ENCODE assay signal across 9 mouse cellular contexts in genomic region chr8:122497912-122498311, GRCm38 (mm10). TPM values are rescaled to one million over a fixed set of nuclear protein-coding genes. Genes with fewer than 3 reads are reported as not detected.
DNase-seq lines count a peak whose midpoint lies in the region; ATAC-seq and TF ChIP-seq lines count a peak whose summit lies in the region.
"Had no signal": no experiment of that assay in that cellular context is flagged by ENCODE, and none has a peak within 500 bp of the region (broad histone marks: within the 10 kb centered on the region; RNA-seq: fewer than 3 reads in every experiment).

No protein-coding gene starts in this region.

- no peak for TF ChIP-seq EP300 in stomach, postnatal 0 days (optimal IDR thresholded peaks at IDR 0.05)

- TF ChIP-seq CTCF in hindbrain, postnatal 0 days (IDR thresholded peaks at IDR 0.05; ENCODE audit: low read depth) = peak; percentile 46
- TF ChIP-seq CTCF in spleen, adult 2 months (IDR thresholded peaks at IDR 0.05; ENCODE audit: extremely low read depth, insufficient read depth, insufficient read length, insufficient replicate concordance) = peak; percentile 39; the same call in 1 of the 2 replicates
- TF ChIP-seq CTCF in brain, embryonic 14.5 days (IDR thresholded peaks at IDR 0.05; ENCODE audit: borderline replicate concordance, extremely low read depth, insufficient read depth, insufficient read length) = peak; percentile 50; the same call in 1 of the 2 replicates
- peak; percentile 62 for TF ChIP-seq CTCF in stomach, postnatal 0 days (IDR thresholded peaks at IDR 0.05; ENCODE audit: low read depth)

- no peaks in the 10 kb centered on the region for H3K4me1 ChIP-seq in hindbrain, postnatal 0 days (ENCODE audit: insufficient read depth, low read length)
- no peaks in the 10 kb centered on the region for H3K4me1 ChIP-seq in hindbrain, embryonic 16.5 days (ENCODE audit: control insufficient read depth, insufficient read depth, low read depth, low read length)
- no peaks in the 10 kb centered on the region for H3K4me1 ChIP-seq in spleen, adult 2 months (ENCODE audit: control insufficient read depth, insufficient read depth, insufficient read length)
- H3K4me1 ChIP-seq in stomach, postnatal 0 days (replicated peaks; ENCODE audit: control insufficient read depth, insufficient read depth) = no peaks in the 10 kb centered on the region

- intact Hi-C loops in left cerebral cortex, postnatal 36 days (cut with DNase I) = no loop called here

- no peak overlapping the region for H3K4me2 ChIP-seq in hindbrain, postnatal 0 days (ENCODE audit: low read depth, low read length)
- no peak overlapping the region for H3K4me2 ChIP-seq in hindbrain, embryonic 16.5 days (ENCODE audit: low read length)
- no peak overlapping the region for H3K4me2 ChIP-seq in stomach, postnatal 0 days (replicated peaks; ENCODE audit: low read depth)

- no peak overlapping the region for H3K4me3 ChIP-seq in hindbrain, postnatal 0 days (ENCODE audit: low read length)
- H3K4me3 ChIP-seq in hindbrain, embryonic 16.5 days (ENCODE audit: low read length) = no peak overlapping the region
- H3K4me3 ChIP-seq in spleen, adult 2 months (ENCODE audit: extremely low read depth, insufficient read depth, insufficient read length) = no peak overlapping the region
- no peak overlapping the region for H3K4me3 ChIP-seq in stomach, postnatal 0 days (ENCODE audit: low read depth, low read length)

- H3K27ac ChIP-seq in hindbrain, postnatal 0 days = no peak overlapping the region
- no peak overlapping the region for H3K27ac ChIP-seq in hindbrain, embryonic 16.5 days (ENCODE audit: low read depth, low read length)
- no peak overlapping the region for H3K27ac ChIP-seq in spleen, adult 2 months (ENCODE audit: insufficient read depth, low read length)
- no peak overlapping the region for H3K27ac ChIP-seq in stomach, postnatal 0 days (replicated peaks)

- WGBS in hindbrain, postnatal 0 days = 67% methylated on average over 17 of the region's 17 CpGs
- whole genome bisulfite sequencing in hindbrain, embryonic 16.5 days = 62% methylated on average over 17 of the region's 17 CpGs
- WGBS in spleen, adult 2 months = 74% methylated on average over 17 of the region's 17 CpGs
- 63% methylated on average over 17 of the region's 17 CpGs for WGBS in stomach, postnatal 0 days

- DNase-seq in hindbrain, postnatal 0 days (ENCODE audit: low spot score) = no peak
- no peak for DNase-seq in spleen, adult 2 months (ENCODE audit: low read depth in 1 of 2, low spot score in 2 of 2)
- no peak for DNase-seq in spleen, postnatal 14 days (ENCODE audit: low spot score in 2 of 2)
- DNase-seq in brain, embryonic 14.5 days (ENCODE audit: low read depth) = no peak
- DNase-seq in stomach, postnatal 0 days (ENCODE audit: low spot score) = no peak
- DNase-seq in left cerebral cortex, postnatal 36 days (ENCODE audit: low spot score in 2 of 2) = no peak
- DNase-seq in layer of hippocampus, postnatal 25 days (ENCODE audit: extremely low spot score in 1 of 2, low spot score in 1 of 2) = no peak
- DNase-seq: cerebellum, adult 9-10 months had no signal

- TF ChIP-seq POLR2A in spleen, adult 2 months (IDR thresholded peaks at IDR 0.05; ENCODE audit: low read depth, low read length) = no peak
- no peak for TF ChIP-seq POLR2A in brain, embryonic 14.5 days (IDR thresholded peaks at IDR 0.05; ENCODE audit: borderline replicate concordance, extremely low read depth, insufficient read depth, insufficient read length, poor library complexity, severe bottlenecking)

- no peaks in the 10 kb centered on the region for H3K9me3 ChIP-seq in hindbrain, postnatal 0 days (ENCODE audit: low read length)
- no peaks in the 10 kb centered on the region for H3K9me3 ChIP-seq in hindbrain, embryonic 16.5 days (ENCODE audit: control insufficient read depth, low read length)
- no peaks in the 10 kb centered on the region for H3K9me3 ChIP-seq in stomach, postnatal 0 days (ENCODE audit: control insufficient read depth, low read length)

- H3K9ac ChIP-seq in hindbrain, postnatal 0 days (replicated peaks; ENCODE audit: low read length) = no peak overlapping the region
- H3K9ac ChIP-seq in hindbrain, embryonic 16.5 days (ENCODE audit: low read depth, low read length) = no peak overlapping the region
- no peak overlapping the region for H3K9ac ChIP-seq in stomach, postnatal 0 days (ENCODE audit: low read length)

- H3K27me3 ChIP-seq in hindbrain, postnatal 0 days (ENCODE audit: insufficient read depth, low read length) = no peaks in the 10 kb centered on the region
- no peaks in the 10 kb centered on the region for H3K27me3 ChIP-seq in hindbrain, embryonic 16.5 days (replicated peaks; ENCODE audit: control insufficient read depth, insufficient read depth, low read length)
- no peaks in the 10 kb centered on the region for H3K27me3 ChIP-seq in spleen, adult 2 months (ENCODE audit: control insufficient read depth, insufficient read depth, low read length)
- H3K27me3 ChIP-seq in stomach, postnatal 0 days (ENCODE audit: control insufficient read depth, insufficient read depth, low read length) = no peaks in the 10 kb centered on the region

- no peaks in the 10 kb centered on the region for H3K36me3 ChIP-seq in hindbrain, postnatal 0 days (ENCODE audit: insufficient read depth, low read length)
- no peaks in the 10 kb centered on the region for H3K36me3 ChIP-seq in hindbrain, embryonic 16.5 days (ENCODE audit: control insufficient read depth, insufficient read depth, low read length)
- H3K36me3 ChIP-seq in spleen, adult 2 months (ENCODE audit: control insufficient read depth, insufficient read depth, low read length) = peaks cover 36% of the 10 kb centered on the region
- H3K36me3 ChIP-seq in stomach, postnatal 0 days (ENCODE audit: control insufficient read depth, insufficient read depth, low read length) = peaks cover 29% of the 10 kb centered on the region

- no peak for ATAC-seq in hindbrain, postnatal 0 days
- no peak for ATAC-seq in hindbrain, embryonic 16.5 days
- peak; percentile 24; the same call in 1 of the 2 replicates for ATAC-seq in stomach, postnatal 0 days (ENCODE audit: low FRiP score, low TSS enrichment)

RNA-seq across cellular contexts. Expression of gene Ctu2, which starts 22.0 kb away (rescaled TPM):
- total RNA-seq in hindbrain, postnatal 0 days (2014; rRNA removed) = 39.9 and 49.8 TPM in 2 replicates
- polyA plus RNA-seq in hindbrain, postnatal 0 days (2015; fragmentation: Nextera tagmentation; extraction: Ambion mirVana) = 85.4 and 93.6 TPM in 2 replicates
- polyA plus RNA-seq in hindbrain, embryonic 16.5 days (2015; fragmentation: Nextera tagmentation; extraction: Ambion mirVana) = 78.5 and 85.1 TPM in 2 replicates
- 40.8 and 50.3 TPM in 2 replicates for polyA plus RNA-seq in spleen, adult 2 months (2012; rRNA removed)
- 58.5 and 74.9 TPM in 2 replicates for polyA plus RNA-seq in brain, embryonic 14.5 days (2012; rRNA removed)
- 33.1 and 34.5 TPM in 2 replicates for polyA plus RNA-seq in stomach, postnatal 0 days (2015; fragmentation: Nextera tagmentation; extraction: Ambion mirVana)
- total RNA-seq in left cerebral cortex, postnatal 36 days (2021) = 10 to 100 TPM; 19.7 to 29.1 TPM
- total RNA-seq in layer of hippocampus, postnatal 25 days (2021) = 10 to 100 TPM; 22.1 to 22.2 TPM

RNA-seq across cellular contexts. Expression of gene Rnf166, which starts 22.0 kb away (rescaled TPM):
- 37.4 and 48.8 TPM in 2 replicates for total RNA-seq in hindbrain, postnatal 0 days (2014; rRNA removed)
- 22.6 and 27.0 TPM in 2 replicates for polyA plus RNA-seq in hindbrain, postnatal 0 days (2015; fragmentation: Nextera tagmentation; extraction: Ambion mirVana)
- 30.9 and 32.5 TPM in 2 replicates for polyA plus RNA-seq in hindbrain, embryonic 16.5 days (2015; fragmentation: Nextera tagmentation; extraction: Ambion mirVana)
- polyA plus RNA-seq in spleen, adult 2 months (2012; rRNA removed) = 79.6 and 115 TPM in 2 replicates
- polyA plus RNA-seq in brain, embryonic 14.5 days (2012; rRNA removed) = 59.5 and 80.9 TPM in 2 replicates
- polyA plus RNA-seq in stomach, postnatal 0 days (2015; fragmentation: Nextera tagmentation; extraction: Ambion mirVana) = 31.2 and 32.2 TPM in 2 replicates
- 10 to 100 TPM; 32.2 to 38.9 TPM for total RNA-seq in left cerebral cortex, postnatal 36 days (2021)
- total RNA-seq in layer of hippocampus, postnatal 25 days (2021) = 10 to 100 TPM; 26.0 to 35.0 TPM

RNA-seq across cellular contexts. Expression of gene Snai3, which starts 37.4 kb away (rescaled TPM):
- total RNA-seq in hindbrain, postnatal 0 days (2014; rRNA removed) = not detected in 2 replicates
- polyA plus RNA-seq in hindbrain, postnatal 0 days (2015; fragmentation: Nextera tagmentation; extraction: Ambion mirVana) = not detected in 2 replicates
- polyA plus RNA-seq in hindbrain, embryonic 16.5 days (2015; fragmentation: Nextera tagmentation; extraction: Ambion mirVana) = 0.12 TPM in 1 of 2 replicates, not detected in the other
- 3.9 and 6.0 TPM in 2 replicates for polyA plus RNA-seq in spleen, adult 2 months (2012; rRNA removed)
- not detected in 2 replicates for polyA plus RNA-seq in brain, embryonic 14.5 days (2012; rRNA removed)
- polyA plus RNA-seq in stomach, postnatal 0 days (2015; fragmentation: Nextera tagmentation; extraction: Ambion mirVana) = 1.4 and 1.6 TPM in 2 replicates
- under 1 TPM; 0.57 to 0.84 TPM for total RNA-seq in left cerebral cortex, postnatal 36 days (2021)
- not detected for total RNA-seq in layer of hippocampus, postnatal 25 days (2021)

RNA-seq across cellular contexts. Expression of gene Piezo1, which starts 53.2 kb away (rescaled TPM):
- total RNA-seq in hindbrain, postnatal 0 days (2014; rRNA removed) = 10.0 and 17.5 TPM in 2 replicates
- 1.2 and 1.3 TPM in 2 replicates for polyA plus RNA-seq in hindbrain, postnatal 0 days (2015; fragmentation: Nextera tagmentation; extraction: Ambion mirVana)
- 1.7 and 3.5 TPM in 2 replicates for polyA plus RNA-seq in hindbrain, embryonic 16.5 days (2015; fragmentation: Nextera tagmentation; extraction: Ambion mirVana)
- 96.7 and 117 TPM in 2 replicates for polyA plus RNA-seq in spleen, adult 2 months (2012; rRNA removed)
- 12.8 and 13.4 TPM in 2 replicates for polyA plus RNA-seq in brain, embryonic 14.5 days (2012; rRNA removed)
- 7.0 and 8.2 TPM in 2 replicates for polyA plus RNA-seq in stomach, postnatal 0 days (2015; fragmentation: Nextera tagmentation; extraction: Ambion mirVana)
- 1 to 10 TPM; 6.5 to 7.6 TPM for total RNA-seq in left cerebral cortex, postnatal 36 days (2021)
- total RNA-seq in layer of hippocampus, postnatal 25 days (2021) = 1 to 10 TPM; 3.6 to 5.7 TPM

RNA-seq across cellular contexts. Expression of gene Mvd, which starts 54.7 kb away (rescaled TPM):
- 67.1 and 89.6 TPM in 2 replicates for total RNA-seq in hindbrain, postnatal 0 days (2014; rRNA removed)
- 55.2 and 55.5 TPM in 2 replicates for polyA plus RNA-seq in hindbrain, postnatal 0 days (2015; fragmentation: Nextera tagmentation; extraction: Ambion mirVana)
- polyA plus RNA-seq in hindbrain, embryonic 16.5 days (2015; fragmentation: Nextera tagmentation; extraction: Ambion mirVana) = 70.1 and 87.7 TPM in 2 replicates
- 17.0 and 20.5 TPM in 2 replicates for polyA plus RNA-seq in spleen, adult 2 months (2012; rRNA removed)
- 60.8 and 63.9 TPM in 2 replicates for polyA plus RNA-seq in brain, embryonic 14.5 days (2012; rRNA removed)
- polyA plus RNA-seq in stomach, postnatal 0 days (2015; fragmentation: Nextera tagmentation; extraction: Ambion mirVana) = 34.6 and 35.7 TPM in 2 replicates
- 10 to 100 TPM; 20.5 to 30.8 TPM for total RNA-seq in left cerebral cortex, postnatal 36 days (2021)
- 10 to 100 TPM; 23.1 to 25.2 TPM for total RNA-seq in layer of hippocampus, postnatal 25 days (2021)
